Mouse (Mus musculus): ENCODE data around the gene Slc6a8.

Gene Slc6a8

DNA sequence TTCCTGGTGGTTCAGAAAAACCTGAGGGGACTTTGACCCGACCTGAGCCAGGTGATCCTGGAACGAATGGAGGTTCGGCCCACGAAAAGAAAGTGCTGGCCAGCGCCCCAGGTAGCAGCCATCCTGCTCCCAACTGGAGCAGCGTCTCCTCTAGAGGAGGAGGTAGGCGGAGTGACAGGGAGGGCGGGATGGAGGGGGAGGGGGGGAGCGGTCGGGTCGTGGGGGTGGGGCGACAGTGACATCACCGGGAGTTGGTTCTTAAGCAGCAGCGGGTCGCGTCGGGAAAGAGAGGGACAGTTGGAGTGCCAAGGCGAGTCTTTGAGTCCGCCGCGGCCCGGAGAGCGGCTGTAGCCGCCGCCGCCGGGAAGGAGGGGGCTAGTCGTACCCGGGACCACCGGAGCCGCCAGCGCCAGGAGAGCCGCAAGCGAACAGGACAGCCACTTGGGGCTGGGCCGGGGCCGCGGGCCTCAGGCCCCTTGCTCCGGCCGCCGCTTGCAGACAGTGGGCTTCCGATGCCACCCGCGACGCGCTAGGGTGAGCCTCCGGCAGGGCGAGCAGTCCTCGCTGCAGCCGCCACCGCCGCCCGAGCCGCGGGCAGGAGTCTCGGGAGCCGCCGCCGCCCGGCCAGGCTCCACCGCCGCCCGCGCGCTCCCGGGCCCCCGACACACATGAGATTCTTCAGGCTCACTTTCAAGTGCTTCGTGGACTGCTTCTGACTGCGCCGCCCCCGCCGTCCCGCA is at the start of gene Slc6a8:
Gene Slc6a8, plus strand, starts transcription at position 272 of the 740 bp plus-strand sequence.
- DNase-seq = peak; percentile 64

DNA sequence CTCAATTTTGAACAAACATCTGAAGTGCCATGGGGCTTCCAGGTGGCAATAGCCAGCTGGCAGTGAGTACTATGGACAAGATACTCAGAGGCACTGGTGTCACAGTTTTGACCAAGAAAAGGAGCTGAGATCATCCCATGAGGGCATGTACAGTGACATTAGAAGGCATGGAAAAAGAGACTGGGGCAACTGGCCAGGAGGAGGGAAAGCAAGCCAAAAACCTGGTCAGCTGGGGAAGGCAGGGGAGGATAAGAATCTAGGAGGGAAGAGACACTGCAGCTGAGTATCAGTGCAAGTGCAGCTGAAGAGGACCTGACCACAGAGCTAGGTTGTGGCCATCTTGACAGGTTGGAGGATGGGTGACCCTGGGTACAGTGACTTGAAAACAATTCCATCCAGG is 46.0 kb upstream of the Slc6a8 start:
- DNase-seq = no peak

DNA sequence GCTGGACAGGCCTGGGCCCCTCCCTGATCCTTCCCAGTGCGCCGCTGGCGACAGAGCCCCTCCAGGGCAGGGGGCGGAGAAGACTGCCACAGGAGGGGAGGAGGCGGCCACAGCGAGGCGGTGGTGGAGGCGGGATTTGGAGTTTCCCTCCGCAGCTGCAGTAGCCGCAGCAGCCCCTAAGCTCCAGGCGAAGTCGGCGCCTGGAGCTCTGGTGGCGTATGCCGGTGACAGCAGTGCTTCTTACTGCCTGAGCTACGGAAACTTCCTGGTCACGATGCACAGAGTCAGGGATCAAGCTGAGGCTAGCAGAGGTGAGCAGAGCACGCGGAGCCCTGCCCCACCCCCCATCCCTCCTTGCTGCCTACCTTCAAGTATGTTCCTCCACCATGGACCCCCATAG is 37.5 kb upstream of the Slc6a8 start:
- DNase-seq = no peak

DNA sequence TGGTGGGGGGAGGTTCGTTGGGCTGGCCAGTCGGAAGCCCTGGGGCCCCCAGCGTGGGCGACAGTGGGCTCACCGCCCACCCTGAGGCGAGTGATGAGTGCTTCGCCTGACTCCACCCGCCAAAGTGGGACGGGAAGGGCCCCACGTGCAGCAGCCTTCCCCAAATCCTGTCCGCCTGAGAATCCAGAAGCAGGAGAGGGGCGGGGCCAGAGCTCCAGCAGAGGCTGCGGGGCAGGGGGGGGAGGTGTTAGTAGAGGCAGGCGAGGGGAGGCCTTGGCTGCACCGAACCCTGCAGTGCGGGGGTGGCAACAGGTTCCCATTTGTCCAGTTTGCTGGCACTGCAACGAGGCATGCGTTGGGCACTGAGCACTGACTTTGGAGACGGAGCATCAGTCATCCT is 35.5 kb upstream of the Slc6a8 start:
- DNase-seq = no peak

DNA sequence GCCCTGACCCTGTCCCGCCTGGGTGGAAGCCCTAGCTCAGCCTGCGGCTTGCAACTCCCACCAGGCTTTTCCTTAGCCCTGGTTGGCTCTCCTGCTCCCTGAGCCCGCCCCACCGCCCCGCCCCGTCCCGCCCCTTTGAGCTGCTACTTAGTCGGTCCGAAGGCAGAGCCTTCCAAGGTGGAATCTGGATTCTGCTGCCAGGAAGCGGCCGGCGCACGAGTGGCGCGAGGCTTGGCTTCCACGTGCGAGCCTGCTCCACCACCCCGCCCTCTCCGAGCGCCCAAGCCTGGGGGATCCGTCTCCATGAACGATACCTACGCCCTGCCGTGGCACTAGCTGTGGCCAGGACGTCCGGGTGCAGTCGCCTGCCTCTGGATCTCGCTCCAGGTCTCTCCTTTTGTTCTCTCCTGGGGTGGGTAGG is 33.7 kb upstream of the Slc6a8 start, which contains the start of gene Dusp9:
Gene Dusp9, plus strand, starts transcription at position 165 of the 421 bp plus-strand sequence.
- no peak for DNase-seq

DNA sequence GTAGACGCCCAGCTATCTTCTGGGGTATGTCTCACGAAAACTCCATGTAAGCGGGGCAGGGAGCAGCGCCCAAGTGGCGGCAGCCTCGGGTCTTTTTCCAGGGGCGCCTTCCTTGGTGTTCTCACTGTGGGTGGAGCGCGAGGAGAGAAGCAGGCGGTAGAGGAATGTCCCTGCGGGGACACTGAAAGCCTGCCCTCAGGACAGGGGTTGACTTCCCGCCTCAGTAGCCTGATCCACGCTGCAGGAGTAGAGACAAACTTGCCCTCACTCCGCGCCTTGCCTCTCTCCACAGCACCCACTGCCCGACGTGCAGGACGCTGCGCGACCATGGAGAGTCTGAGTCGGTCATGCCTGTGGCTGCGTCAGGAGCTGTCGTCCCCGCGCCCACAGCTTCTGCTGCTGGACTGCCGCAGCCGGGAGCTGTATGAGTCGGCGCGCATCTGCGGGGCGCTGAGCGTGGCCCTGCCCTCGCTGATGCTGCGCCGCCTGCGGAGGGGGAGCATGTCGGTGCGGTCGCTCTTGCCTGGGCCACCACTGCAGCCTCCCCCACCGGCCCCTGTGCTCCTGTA is 33.0 kb upstream of the Slc6a8 start:
- peak; percentile 22 for DNase-seq

DNA sequence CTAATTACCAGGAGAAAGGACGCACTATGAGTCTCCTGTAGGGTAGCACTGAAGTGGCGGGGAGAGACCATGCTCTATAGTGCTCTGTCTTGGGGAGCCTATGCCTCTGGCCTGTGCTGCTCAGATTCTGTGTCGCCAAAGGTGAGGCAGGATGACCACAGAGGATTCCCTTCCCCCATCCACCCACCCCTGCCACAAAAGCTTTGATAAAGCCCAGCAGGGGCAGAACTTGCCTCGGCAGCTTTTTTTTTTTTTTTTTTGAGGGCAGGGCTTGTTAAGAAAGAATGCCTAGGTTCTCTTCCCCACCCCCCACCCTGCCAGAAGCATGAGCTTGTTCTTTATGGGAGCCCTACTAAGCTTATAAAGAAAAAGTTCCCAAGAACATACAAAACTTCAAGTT is 27.8 kb upstream of the Slc6a8 start:
- DNase-seq = no peak

DNA sequence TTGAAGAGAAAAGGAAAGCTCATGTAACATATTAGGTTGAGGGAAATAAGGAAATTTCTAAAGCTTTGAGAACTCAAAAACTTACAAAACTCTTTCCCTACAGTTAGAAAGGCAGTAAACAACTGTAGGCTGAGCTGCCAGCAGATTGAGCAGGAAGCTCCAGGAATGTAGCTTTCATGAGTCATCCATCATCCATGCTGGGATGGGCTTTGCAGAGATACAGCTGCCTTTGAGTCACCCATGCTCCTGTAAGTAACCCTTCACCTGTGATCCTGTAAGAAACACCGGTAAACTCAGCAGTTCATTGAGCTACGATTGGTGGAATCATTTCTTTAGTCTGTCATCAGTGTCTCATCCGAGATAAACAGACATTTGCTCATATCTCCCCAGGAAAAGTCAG is 22.1 kb upstream of the Slc6a8 start:
- DNase-seq = no peak

DNA sequence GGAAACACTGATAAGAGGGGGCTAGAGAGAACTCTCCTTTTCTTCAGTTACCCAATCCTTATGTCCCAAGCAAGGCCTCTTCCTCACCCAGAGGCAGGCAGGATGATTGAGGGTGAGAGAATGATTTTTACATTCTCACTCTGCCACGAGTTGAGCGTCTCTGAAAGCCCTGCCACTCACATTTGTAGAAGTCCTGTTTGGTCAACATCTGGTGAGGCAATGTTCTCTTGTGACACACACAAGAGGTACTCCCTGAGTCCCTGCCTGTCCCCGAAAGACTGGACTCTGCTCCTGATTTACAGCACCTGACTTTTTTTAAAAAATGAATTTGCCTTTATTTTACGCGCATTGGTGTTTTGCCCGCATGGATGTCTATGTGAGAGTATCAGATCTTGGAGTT is 19.6 kb upstream of the Slc6a8 start:
- DNase-seq = no peak

DNA sequence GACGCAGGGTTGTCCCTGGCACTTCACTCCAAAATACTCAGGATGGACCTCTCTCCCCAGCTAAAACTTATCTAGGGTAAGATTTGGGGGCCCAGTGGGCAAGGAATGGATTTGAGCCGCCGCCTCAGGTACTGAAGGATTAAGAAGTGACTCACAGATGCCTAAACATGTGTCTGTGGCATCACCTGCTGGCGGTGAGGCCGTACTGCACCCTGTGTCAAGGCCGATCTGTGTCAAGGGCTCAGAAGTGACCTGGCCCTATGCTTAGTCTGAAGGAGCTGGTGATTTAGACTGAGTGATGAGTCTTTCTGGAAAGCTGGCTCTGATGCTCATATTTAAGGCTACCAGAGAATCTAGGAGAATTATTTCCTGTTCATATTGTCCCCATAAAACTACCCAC is 18.8 kb upstream of the Slc6a8 start:
- no peak for DNase-seq

DNA sequence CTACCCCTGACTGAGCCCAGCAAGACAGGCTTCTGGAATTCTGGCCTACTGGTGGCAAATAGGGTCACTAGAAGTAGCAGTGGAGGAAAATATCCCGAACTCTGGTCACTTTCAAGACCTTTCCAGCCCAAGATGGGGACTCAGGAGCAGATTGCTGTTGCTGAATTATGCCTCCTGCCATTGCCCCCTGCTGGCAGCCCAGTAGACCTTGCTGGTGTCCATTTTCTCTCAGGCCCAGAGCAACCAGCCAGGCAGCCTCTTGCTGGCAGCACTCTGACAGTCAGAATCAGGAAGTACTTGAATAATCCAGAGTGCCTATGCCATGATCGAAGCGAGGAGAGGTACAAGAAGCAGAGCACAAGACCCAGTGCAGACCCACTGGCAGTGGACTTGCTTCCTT is 17.4 kb upstream of the Slc6a8 start:
- DNase-seq = no peak

DNA sequence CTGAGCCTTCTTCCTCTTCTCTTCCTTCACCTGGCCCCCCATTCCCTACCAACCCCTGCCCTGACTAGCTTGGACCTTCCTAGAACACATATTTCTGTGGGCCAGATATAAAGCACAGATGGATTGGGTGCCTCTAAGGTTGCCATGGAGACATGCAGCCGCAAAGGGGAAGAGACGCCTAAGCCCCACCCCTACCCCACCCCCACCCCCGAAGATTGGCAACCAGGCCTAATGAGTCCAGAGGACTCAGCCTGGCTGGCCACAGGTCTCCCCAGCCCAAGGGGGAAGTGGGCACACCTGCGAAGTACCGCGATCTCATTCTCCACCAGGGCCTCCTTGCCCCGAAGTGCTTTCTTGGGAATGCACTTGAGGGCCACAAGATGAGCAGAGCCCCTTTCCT is 14.6 kb upstream of the Slc6a8 start:
- no peak for DNase-seq

DNA sequence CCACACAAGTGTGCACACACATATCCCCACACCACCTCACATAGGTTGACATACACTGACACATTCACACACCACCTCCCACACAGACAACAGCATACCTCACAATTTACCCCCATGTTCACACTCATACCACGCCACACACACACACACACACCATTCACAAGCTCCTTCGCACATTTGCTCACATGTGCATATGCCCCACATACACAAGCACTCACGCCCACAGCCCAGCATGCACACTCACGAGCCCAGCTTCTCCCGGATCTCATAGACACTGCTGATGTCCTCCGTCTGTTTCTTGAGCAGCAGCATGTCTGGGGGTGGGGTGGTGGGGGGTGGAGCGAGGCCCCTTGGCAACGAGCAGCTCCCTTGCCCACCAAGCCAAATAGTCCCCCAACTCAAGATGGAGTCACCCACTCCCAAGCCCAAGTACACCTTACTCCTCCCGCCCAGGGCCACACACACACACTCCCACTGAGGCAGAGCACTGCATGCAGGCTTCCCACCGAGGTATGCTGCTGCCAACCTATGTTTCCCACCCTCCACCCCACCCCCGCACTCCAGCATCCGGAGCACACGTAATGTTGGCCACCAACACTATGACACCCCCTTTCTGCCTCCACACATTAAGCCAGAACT is 13.9 kb upstream of the Slc6a8 start:
- DNase-seq = peak; percentile 36

DNA sequence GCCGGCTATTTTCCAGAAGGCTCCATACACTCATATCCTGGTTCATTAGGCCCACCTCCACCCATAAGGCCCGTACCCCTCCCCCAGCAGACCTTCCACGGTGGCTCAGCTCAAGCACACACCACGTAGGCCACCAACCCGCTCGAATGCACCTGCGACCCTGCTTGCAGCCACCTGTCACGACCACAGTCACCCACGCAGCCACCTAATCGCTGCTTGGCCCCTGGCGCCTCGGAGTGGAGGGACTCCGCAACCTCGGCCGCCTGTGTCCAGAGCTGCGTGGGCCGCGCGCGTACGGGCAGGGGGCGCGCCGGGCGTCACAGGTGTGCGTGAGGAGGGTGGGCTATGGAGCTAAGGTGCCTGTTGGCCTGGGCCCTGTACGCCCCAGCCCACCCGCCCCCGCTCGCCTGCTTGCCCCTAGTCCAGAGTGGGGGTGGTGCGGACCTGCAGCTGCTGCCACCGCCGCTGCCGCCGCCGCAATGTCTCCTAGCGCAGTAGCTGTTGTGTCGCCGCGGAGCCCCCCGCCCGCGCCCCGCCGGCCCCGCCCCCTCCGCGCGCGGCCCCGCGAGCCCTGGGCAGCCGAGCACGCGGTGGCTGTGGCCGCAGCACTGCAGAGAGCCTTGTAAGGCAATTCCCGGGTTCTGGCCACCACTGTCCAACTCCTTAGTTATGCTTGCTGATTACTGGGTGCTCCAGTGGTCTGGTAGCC is 13.2 kb upstream of the Slc6a8 start, which contains the start of gene Pnck:
Gene Pnck, minus strand, starts transcription at position 543 of the 709 bp plus-strand sequence.
- DNase-seq = peak; percentile 30

DNA sequence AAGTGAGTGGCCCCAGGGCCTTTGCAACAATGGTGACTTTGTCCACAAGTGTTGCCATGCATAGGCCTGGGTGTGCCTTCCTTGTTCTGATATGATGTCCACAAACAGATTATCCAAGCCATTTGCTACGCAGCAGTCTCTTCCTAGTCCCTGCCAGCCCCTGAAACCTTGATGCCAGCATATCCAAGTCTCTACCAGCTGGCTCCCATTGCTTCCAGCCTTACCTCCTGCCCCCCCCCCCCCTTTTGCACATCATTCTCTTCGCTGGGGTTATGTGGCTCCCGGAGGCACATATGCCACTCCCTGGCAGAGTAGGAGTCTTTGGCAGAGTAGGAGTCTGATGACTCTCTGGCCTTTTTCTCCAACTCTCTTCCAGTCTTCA is 12.7 kb upstream of the Slc6a8 start:
- no peak for DNase-seq

DNA sequence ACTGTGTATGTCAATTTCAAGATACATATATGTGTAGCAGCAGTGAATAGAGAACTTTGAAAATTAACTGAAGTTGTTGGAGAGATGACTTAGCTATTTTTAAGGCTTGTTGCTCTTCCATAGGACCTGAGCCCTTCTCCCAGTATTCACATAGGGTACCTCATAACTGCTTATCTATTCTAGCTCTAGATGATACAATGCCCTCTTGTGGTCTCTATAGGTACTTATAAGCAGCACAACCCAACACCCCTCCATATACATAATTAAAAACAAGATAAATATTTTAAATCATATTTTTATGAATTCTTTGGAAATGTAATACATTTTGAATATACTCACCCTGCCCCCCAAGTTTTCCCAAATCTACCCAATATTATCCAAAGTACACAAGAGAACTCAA is 9.8 kb upstream of the Slc6a8 start:
- no peak for DNase-seq

DNA sequence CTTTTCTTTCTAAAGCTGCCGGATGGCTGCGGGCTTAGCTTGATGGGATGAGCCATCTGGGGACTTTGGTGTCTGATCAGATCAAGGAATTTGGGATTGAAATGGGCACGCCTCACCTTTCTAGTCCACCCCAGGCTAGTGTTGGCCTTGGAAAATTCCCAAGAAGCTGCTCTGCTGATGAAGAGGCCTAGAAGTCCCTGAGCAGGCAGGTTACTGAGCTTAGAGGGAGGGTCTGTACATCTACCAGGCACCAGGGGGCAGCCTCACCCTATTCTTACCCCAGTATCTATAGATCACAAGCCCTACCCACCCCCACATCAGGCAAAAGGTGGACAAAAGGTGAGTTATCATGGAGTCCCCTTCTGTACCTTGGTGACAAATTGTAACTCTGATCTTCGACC is 919 bp upstream of the Slc6a8 start:
- peak; percentile 48 for DNase-seq

DNA sequence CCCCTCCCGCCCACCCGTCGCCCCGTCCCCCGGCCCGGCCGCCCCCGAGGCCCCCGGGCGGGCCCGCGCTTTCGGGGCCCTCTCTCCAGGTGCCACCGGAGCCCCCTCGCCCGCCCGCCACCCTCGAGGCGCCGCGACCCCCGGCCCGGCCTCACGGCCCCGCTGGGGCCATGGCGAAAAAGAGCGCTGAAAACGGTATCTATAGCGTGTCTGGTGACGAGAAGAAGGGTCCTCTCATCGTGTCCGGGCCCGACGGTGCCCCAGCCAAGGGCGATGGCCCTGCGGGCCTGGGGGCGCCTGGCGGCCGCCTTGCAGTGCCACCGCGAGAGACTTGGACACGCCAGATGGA is 643 bp downstream of the Slc6a8 start:
- DNase-seq = no peak

DNA sequence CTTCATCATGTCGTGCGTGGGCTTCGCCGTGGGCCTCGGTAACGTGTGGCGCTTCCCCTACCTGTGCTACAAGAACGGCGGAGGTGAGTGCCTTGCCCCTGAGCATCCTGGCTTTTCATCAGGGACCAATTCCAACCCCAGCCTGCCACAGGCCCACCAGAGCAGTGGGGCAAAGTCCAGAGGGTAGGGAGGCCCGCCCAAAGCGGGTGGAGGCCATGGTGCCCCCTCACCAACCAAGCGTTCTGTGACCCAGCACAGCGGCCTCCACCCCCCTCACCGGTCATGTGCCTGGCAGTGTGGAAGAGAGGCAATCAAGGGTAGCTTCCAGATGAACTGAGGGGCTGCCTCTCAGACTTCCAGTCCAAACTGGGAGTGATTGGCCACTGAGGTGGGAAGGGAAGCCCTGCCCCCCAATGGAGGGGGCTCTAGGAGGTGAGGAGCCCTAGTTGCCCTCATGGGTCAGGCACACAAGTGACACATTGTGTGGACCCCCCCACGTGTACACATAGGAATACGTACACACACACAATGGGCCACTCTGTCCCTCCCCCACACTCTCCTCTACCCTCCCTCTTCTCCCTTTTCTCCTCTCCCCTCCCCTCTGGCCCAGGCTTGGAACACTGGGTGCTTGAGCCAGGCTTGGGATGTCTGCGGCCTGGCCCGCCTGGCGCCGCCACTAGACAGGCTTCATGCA is 1.2 kb downstream of the Slc6a8 start:
- no peak for DNase-seq

DNA sequence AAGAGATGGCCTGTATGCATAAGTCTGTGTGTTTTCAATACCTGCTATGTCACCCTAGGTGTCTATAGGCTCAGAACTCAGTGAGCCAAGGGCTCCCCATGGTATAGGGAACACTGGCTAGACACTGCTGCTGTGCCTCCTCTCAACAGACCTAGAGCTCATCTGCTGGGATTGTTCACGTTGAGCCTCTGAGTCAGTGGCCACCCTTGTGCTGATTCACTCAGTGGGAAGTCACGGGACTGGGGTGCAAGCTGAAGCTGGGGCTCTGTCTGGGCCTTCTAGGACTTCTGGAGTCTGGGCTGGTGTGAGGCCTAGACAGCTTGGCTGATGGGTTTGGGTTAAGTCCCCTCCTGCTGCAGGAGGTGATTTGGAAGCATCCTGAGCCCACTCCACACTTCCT is 2.3 kb downstream of the Slc6a8 start:
- DNase-seq = no peak

DNA sequence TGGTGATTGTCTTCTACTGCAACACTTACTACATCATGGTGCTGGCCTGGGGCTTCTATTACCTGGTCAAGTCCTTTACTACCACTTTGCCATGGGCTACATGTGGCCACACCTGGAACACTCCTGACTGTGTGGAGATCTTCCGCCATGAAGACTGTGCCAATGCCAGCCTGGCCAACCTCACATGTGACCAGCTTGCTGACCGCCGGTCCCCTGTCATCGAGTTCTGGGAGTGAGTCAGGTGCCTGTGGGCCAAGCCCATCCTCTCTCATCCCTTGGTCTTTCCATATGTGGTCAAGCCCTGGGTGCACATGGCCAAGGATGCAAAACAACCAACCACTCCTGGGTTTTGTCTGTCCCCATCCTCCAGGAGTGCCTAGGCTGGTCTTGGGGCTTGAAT is 3.7 kb downstream of the Slc6a8 start:
- DNase-seq = no peak

DNA sequence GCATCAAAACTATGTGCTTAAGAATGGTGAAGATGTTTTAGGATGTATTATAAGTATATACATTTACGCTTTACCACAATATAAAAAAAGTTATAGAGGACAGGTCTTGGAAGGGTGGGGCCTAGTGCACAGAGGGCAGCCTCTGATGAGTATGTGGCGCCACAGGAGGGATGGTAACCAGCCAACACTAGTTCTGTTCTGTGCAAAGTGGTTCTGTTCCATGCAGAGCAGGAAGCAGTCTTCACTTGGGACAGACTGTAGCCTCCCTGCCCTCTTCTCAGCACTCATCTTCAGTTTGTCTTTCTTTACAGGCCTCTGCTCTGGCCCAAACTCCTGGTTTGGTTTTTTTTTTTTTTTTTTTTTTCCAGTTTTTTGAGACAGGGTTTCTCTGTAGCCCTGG is 11.2 kb downstream of the Slc6a8 start:
- DNase-seq = no peak

DNA sequence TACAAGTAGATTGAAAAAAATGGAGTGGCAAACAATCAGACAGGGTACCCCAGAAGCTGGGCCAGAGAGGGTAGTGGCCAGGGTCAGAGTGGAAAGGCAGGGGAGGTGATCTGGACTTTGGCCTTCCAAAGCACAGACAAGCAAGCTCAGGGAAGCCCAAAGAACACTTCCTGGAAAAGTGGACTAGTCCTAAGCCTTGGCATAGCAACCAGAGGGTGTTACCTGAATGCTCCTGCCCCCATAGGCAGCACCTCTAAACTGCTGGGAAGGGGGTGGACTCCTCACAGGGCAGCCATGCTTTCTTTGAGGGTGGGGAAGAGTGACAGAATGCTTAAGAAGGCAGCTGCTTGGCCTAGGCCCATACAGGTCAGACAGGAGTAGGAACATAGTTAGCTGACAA is 12.0 kb downstream of the Slc6a8 start:
- DNase-seq = no peak
